Mouse (Mus musculus) small intestine, adult 2 months (tissue): ENCODE results near the gene Sirt7.

ENCODE experiments used
- CTCF ChIP-seq: fragments of 200-500 bp; IDR thresholded peaks from 2 replicates; pipeline ENCODE4 v1.5.1; 2012; ENCODE audit warnings: low read depth, mild to moderate bottlenecking, control low read depth, inconsistent platforms, low read length, moderate library complexity, mixed read lengths; ENCODE audit not compliant: insufficient replicate concordance, insufficient read length; ENCODE audit errors: extremely low read depth
- POLR2A ChIP-seq: fragments of 200-500 bp; IDR thresholded peaks from 2 replicates; pipeline ENCODE4 v1.6.1; 2012; ENCODE audit warnings: low read depth, mild to moderate bottlenecking, control low read depth, inconsistent platforms, low read length, moderate library complexity

DNA sequence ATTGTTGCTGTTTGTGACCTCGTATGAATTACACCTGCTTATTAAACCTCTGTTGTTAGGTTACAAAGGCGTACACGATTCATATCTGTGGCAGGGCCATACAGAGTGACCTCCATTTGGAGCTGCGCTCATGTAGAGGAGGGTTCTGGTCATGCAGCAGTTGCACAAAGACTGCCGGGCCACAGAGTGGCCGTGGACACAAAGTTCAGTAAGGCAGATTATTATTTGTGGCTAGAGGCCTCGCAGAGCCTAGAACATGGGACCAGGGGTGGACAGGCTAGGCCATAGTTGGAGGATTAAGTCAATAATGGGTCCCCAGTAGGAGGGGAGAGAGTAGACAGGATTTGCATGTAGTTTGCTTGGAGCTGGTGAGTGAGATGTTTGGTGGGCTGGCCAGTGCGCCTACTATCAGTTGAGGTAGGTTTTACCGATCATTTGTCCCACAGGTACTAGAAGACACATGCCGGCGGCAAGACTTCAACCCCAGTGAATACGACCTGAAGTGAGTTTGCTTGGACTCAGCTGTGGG lies 48.6 kb upstream of the Sirt7 start:
- no peak for TF ChIP-seq CTCF
- no peak for TF ChIP-seq POLR2A
